Mouse (Mus musculus): ENCODE data around the gene Nbl1. TPM values are rescaled to one million over a fixed set of nuclear protein-coding genes. Genes with fewer than 3 reads are reported as not detected.

The Nbl1 gene
- polyA plus RNA-seq, 1 experiment from 2014 or later = 17.2 TPM

- H3K9ac ChIP-seq (ENCODE audit: low read depth, low read length) = peak overlapping the region; percentile 91
- 3% methylated on average over 57 of the region's 57 CpGs for WGBS
- H3K4me3 ChIP-seq (ENCODE audit: low read depth, low read length) = peak overlapping the region; percentile 97
- no peaks in the 10 kb centered on the region for H3K9me3 ChIP-seq (ENCODE audit: control insufficient read depth, low read length)
- H3K4me1 ChIP-seq (replicated peaks; ENCODE audit: control insufficient read depth, insufficient read depth, low read length) = 0 out of 2 replicates have a peak, but pooled peaks cover 2% of the 10 kb centered on the region
- H3K27ac ChIP-seq (ENCODE audit: low read depth, low read length) = peak overlapping the region; percentile 86
- no peaks in the 10 kb centered on the region for H3K36me3 ChIP-seq (ENCODE audit: control insufficient read depth, insufficient read depth, low read length)
- peak overlapping the region; percentile 69 for H3K4me2 ChIP-seq (replicated peaks; ENCODE audit: low read depth, low read length)
- H3K27me3 ChIP-seq (ENCODE audit: control insufficient read depth, insufficient read depth, low read length) = no peaks in the 10 kb centered on the region
- DNase-seq (ENCODE audit: low spot score) = peak; percentile 57
- peak; percentile 58 for ATAC-seq (ENCODE audit: low FRiP score)
These were observed 37.3 kb upstream of the Nbl1 start for GRCm38 (mm10) chr4:139129806-139130700.

- no peak overlapping the region for H3K9ac ChIP-seq (ENCODE audit: low read depth, low read length)
- WGBS = 97% methylated on average over 3 of the region's 3 CpGs
- no peaks in the 10 kb centered on the region for H3K36me3 ChIP-seq (ENCODE audit: control insufficient read depth, insufficient read depth, low read length)
- H3K27me3 ChIP-seq (ENCODE audit: control insufficient read depth, insufficient read depth, low read length) = no peaks in the 10 kb centered on the region
- no peaks in the 10 kb centered on the region for H3K9me3 ChIP-seq (ENCODE audit: control insufficient read depth, low read length)
- DNase-seq (ENCODE audit: low spot score) = no peak
- H3K4me2 ChIP-seq (replicated peaks; ENCODE audit: low read depth, low read length) = no peak overlapping the region
- H3K4me3 ChIP-seq (ENCODE audit: low read depth, low read length) = no peak overlapping the region
- no peak for ATAC-seq (ENCODE audit: low FRiP score)
- no peak overlapping the region for H3K27ac ChIP-seq (ENCODE audit: low read depth, low read length)
- 0 out of 2 replicates have a peak, but pooled peaks cover 2% of the 10 kb centered on the region for H3K4me1 ChIP-seq (replicated peaks; ENCODE audit: control insufficient read depth, insufficient read depth, low read length)
These were observed 33.7 kb upstream of the Nbl1 start for GRCm38 (mm10) chr4:139126475-139126874.

- Histone ChIP-seq H3K36me3 (ENCODE audit: control insufficient read depth, insufficient read depth, low read length) (no peaks in the 10 kb centered on the region), H3K9me3 (ENCODE audit: control insufficient read depth, low read length) (no peaks in the 10 kb centered on the region), H3K4me1 (replicated peaks; ENCODE audit: control insufficient read depth, insufficient read depth, low read length) (0 out of 2 replicates have a peak, but pooled peaks cover 2% of the 10 kb centered on the region), H3K4me2 (replicated peaks; ENCODE audit: low read depth, low read length) (no peak overlapping the region), H3K4me3 (ENCODE audit: low read depth, low read length) (no peak overlapping the region), H3K27ac (ENCODE audit: low read depth, low read length) (no peak overlapping the region), H3K27me3 (ENCODE audit: control insufficient read depth, insufficient read depth, low read length) (no peaks in the 10 kb centered on the region), H3K9ac (ENCODE audit: low read depth, low read length) (no peak overlapping the region)
- WGBS = 95% methylated on average over 6 of the region's 6 CpGs
- no peak for ATAC-seq (ENCODE audit: low FRiP score)
- no peak for DNase-seq (ENCODE audit: low spot score)
These were observed 32.1 kb upstream of the Nbl1 start for GRCm38 (mm10) chr4:139124940-139125339.

GRCm38 (mm10) chr4:139122557-139122956 is 29.8 kb upstream of the Nbl1 start:
- no peak overlapping the region for H3K4me2 ChIP-seq (replicated peaks; ENCODE audit: low read depth, low read length)
- DNase-seq (ENCODE audit: low spot score) (no peak), ATAC-seq (ENCODE audit: low FRiP score) (no peak)
- H3K36me3 ChIP-seq (ENCODE audit: control insufficient read depth, insufficient read depth, low read length) = no peaks in the 10 kb centered on the region
- no peak overlapping the region for H3K27ac ChIP-seq (ENCODE audit: low read depth, low read length)
- no peak overlapping the region for H3K9ac ChIP-seq (ENCODE audit: low read depth, low read length)
- no peaks in the 10 kb centered on the region for H3K9me3 ChIP-seq (ENCODE audit: control insufficient read depth, low read length)
- H3K4me3 ChIP-seq (ENCODE audit: low read depth, low read length) = no peak overlapping the region
- no peaks in the 10 kb centered on the region for H3K27me3 ChIP-seq (ENCODE audit: control insufficient read depth, insufficient read depth, low read length)
- 95% methylated on average over 4 of the region's 4 CpGs for WGBS
- no peaks in the 10 kb centered on the region for H3K4me1 ChIP-seq (replicated peaks; ENCODE audit: control insufficient read depth, insufficient read depth, low read length)

GRCm38 (mm10) chr4:139120998-139121397 is 28.2 kb upstream of the Nbl1 start:
- H3K4me1 ChIP-seq (replicated peaks; ENCODE audit: control insufficient read depth, insufficient read depth, low read length) = no peaks in the 10 kb centered on the region
- H3K4me2 ChIP-seq (replicated peaks; ENCODE audit: low read depth, low read length) = no peak overlapping the region
- H3K9me3 ChIP-seq (ENCODE audit: control insufficient read depth, low read length) = no peaks in the 10 kb centered on the region
- no peaks in the 10 kb centered on the region for H3K27me3 ChIP-seq (ENCODE audit: control insufficient read depth, insufficient read depth, low read length)
- H3K36me3 ChIP-seq (ENCODE audit: control insufficient read depth, insufficient read depth, low read length) = no peaks in the 10 kb centered on the region
- 84% methylated on average over 7 of the region's 7 CpGs for WGBS
- H3K27ac ChIP-seq (ENCODE audit: low read depth, low read length) = no peak overlapping the region
- DNase-seq (ENCODE audit: low spot score) (no peak), ATAC-seq (ENCODE audit: low FRiP score) (no peak)
- H3K4me3 ChIP-seq (ENCODE audit: low read depth, low read length) = no peak overlapping the region
- no peak overlapping the region for H3K9ac ChIP-seq (ENCODE audit: low read depth, low read length)

- no peak for ATAC-seq (ENCODE audit: low FRiP score)
- WGBS = 92% methylated on average over 4 of the region's 4 CpGs
- H3K4me3 ChIP-seq (ENCODE audit: low read depth, low read length) = no peak overlapping the region
These were observed 27.6 kb upstream of the Nbl1 start for GRCm38 (mm10) chr4:139120281-139120814.

GRCm38 (mm10) chr4:139116356-139117063 is 23.7 kb upstream of the Nbl1 start:
- Histone ChIP-seq H3K4me2 (replicated peaks; ENCODE audit: low read depth, low read length) (no peak overlapping the region), H3K4me1 (replicated peaks; ENCODE audit: control insufficient read depth, insufficient read depth, low read length) (no peaks in the 10 kb centered on the region), H3K27ac (ENCODE audit: low read depth, low read length) (no peak overlapping the region), H3K9ac (ENCODE audit: low read depth, low read length) (no peak overlapping the region), H3K9me3 (ENCODE audit: control insufficient read depth, low read length) (no peaks in the 10 kb centered on the region), H3K27me3 (ENCODE audit: control insufficient read depth, insufficient read depth, low read length) (no peaks in the 10 kb centered on the region), H3K4me3 (ENCODE audit: low read depth, low read length) (no peak overlapping the region), H3K36me3 (ENCODE audit: control insufficient read depth, insufficient read depth, low read length) (no peaks in the 10 kb centered on the region)
- WGBS = 91% methylated on average over 3 of the region's 3 CpGs
- ATAC-seq (ENCODE audit: low FRiP score) (no peak), DNase-seq (ENCODE audit: low spot score) (no peak)

More at GRCm38 (mm10) chr4:139120281-139120814, 27.6 kb upstream of the Nbl1 start:
- Histone ChIP-seq H3K4me1 (replicated peaks; ENCODE audit: control insufficient read depth, insufficient read depth, low read length) (no peaks in the 10 kb centered on the region), H3K9me3 (ENCODE audit: control insufficient read depth, low read length) (no peaks in the 10 kb centered on the region), H3K4me2 (replicated peaks; ENCODE audit: low read depth, low read length) (no peak overlapping the region), H3K9ac (ENCODE audit: low read depth, low read length) (no peak overlapping the region), H3K36me3 (ENCODE audit: control insufficient read depth, insufficient read depth, low read length) (no peaks in the 10 kb centered on the region), H3K27me3 (ENCODE audit: control insufficient read depth, insufficient read depth, low read length) (no peaks in the 10 kb centered on the region), H3K27ac (ENCODE audit: low read depth, low read length) (no peak overlapping the region)
- DNase-seq (ENCODE audit: low spot score) = no peak

- no peaks in the 10 kb centered on the region for H3K27me3 ChIP-seq (ENCODE audit: control insufficient read depth, insufficient read depth, low read length)
- no peak overlapping the region for H3K4me3 ChIP-seq (ENCODE audit: low read depth, low read length)
- 90% methylated on average over 5 of the region's 5 CpGs for WGBS
- H3K36me3 ChIP-seq (ENCODE audit: control insufficient read depth, insufficient read depth, low read length) = no peaks in the 10 kb centered on the region
- H3K4me1 ChIP-seq (replicated peaks; ENCODE audit: control insufficient read depth, insufficient read depth, low read length) = no peaks in the 10 kb centered on the region
- ATAC-seq (ENCODE audit: low FRiP score) (no peak), DNase-seq (ENCODE audit: low spot score) (peak; percentile 25)
- H3K9me3 ChIP-seq (ENCODE audit: control insufficient read depth, low read length) = no peaks in the 10 kb centered on the region
- H3K9ac ChIP-seq (ENCODE audit: low read depth, low read length) = no peak overlapping the region
- no peak overlapping the region for H3K27ac ChIP-seq (ENCODE audit: low read depth, low read length)
- H3K4me2 ChIP-seq (replicated peaks; ENCODE audit: low read depth, low read length) = no peak overlapping the region
These were observed 22.9 kb upstream of the Nbl1 start for GRCm38 (mm10) chr4:139115721-139116120.
